Mouse (Mus musculus) cerebellum, postnatal 14 days (tissue): ENCODE measurements around the gene Hand2.

Experiments
- DNase-seq, 2 experiments: peaks; one replicate each; pipeline ENCODE4 v3.0.0; 2021; ENCODE audit warnings: mixed read lengths in 2 of 2

The Hand2 gene

GRCm38 (mm10) chr8:57320851-57321743 lies at the start of gene Hand2:
TSS of gene Hand2 (plus strand) at chr8:57320983.
- no peak for DNase-seq

GRCm38 (mm10) chr8:57273055-57273454 lies 47.7 kb upstream of the Hand2 start:
- no peak for DNase-seq

GRCm38 (mm10) chr8:57293441-57293840 lies 27.3 kb upstream of the Hand2 start:
- no peak for DNase-seq

GRCm38 (mm10) chr8:57303513-57303912 lies 17.3 kb upstream of the Hand2 start:
- DNase-seq: no peak

GRCm38 (mm10) chr8:57304944-57305343 lies 15.8 kb upstream of the Hand2 start:
- DNase-seq: no peak

GRCm38 (mm10) chr8:57306441-57306840 lies 14.3 kb upstream of the Hand2 start:
- no peak for DNase-seq

GRCm38 (mm10) chr8:57309844-57310485 lies 10.8 kb upstream of the Hand2 start:
- peak in 1 of 2 experiments; percentile 36 for DNase-seq

- DNase-seq: peak in 1 of 2 experiments; percentile 33
Observed at GRCm38 (mm10) chr8:57312031-57312981, 8.5 kb upstream of the Hand2 start.

GRCm38 (mm10) chr8:57313583-57313982 lies 7.2 kb upstream of the Hand2 start:
- no peak for DNase-seq

GRCm38 (mm10) chr8:57314216-57314615 lies 6.6 kb upstream of the Hand2 start:
- DNase-seq: no peak

- no peak for DNase-seq
Observed at GRCm38 (mm10) chr8:57315471-57315870, 5.3 kb upstream of the Hand2 start.

GRCm38 (mm10) chr8:57317107-57317506 lies 3.7 kb upstream of the Hand2 start:
- DNase-seq: no peak

GRCm38 (mm10) chr8:57317890-57318480 lies 2.8 kb upstream of the Hand2 start:
- DNase-seq: no peak

GRCm38 (mm10) chr8:57319092-57319980 lies 1.4 kb upstream of the Hand2 start:
- DNase-seq: no peak

- DNase-seq: no peak
Observed at GRCm38 (mm10) chr8:57319981-57320585, 700 bp upstream of the Hand2 start.

- DNase-seq: no peak
Observed at GRCm38 (mm10) chr8:57321898-57322895, 1.4 kb downstream of the Hand2 start.

GRCm38 (mm10) chr8:57322961-57323941 lies 2.5 kb downstream of the Hand2 start:
- DNase-seq: no peak

GRCm38 (mm10) chr8:57324091-57324490 lies 3.3 kb downstream of the Hand2 start:
- no peak for DNase-seq
